Mouse (Mus musculus) Muller cell, postnatal 12 days (primary cell): ENCODE measurements around the gene Ccdc153.
A peak's percentile ranks its signal among the peaks of the same experiment; 100 is the strongest.

Source experiments
- DNase-seq: peaks from one replicate; pipeline ENCODE4 v3.0.0-alpha.2; 2015; ENCODE audit errors: inconsistent ontology term

Gene Ccdc153

GRCm38 (mm10) chr9:44240911-44241310 lies 435 bp downstream of the Ccdc153 start:
- peak; percentile 57 for DNase-seq

GRCm38 (mm10) chr9:44241418-44241817 lies 942 bp downstream of the Ccdc153 start:
- no peak for DNase-seq

GRCm38 (mm10) chr9:44243621-44244020 lies 3.1 kb downstream of the Ccdc153 start:
- DNase-seq: no peak

GRCm38 (mm10) chr9:44247907-44248306 lies 7.4 kb downstream of the Ccdc153 start:
- DNase-seq: no peak

- peak; percentile 64 for DNase-seq
These were observed 9.0 kb downstream of the Ccdc153 start for GRCm38 (mm10) chr9:44249181-44250146.

GRCm38 (mm10) chr9:44250445-44250844 lies 10.0 kb downstream of the Ccdc153 start:
- no peak for DNase-seq

- DNase-seq: no peak
These were observed 10.8 kb downstream of the Ccdc153 start, which contains the start of gene Pdzd3 for GRCm38 (mm10) chr9:44251314-44251713. Gene Pdzd3, minus strand, starts transcription at chr9:44251471.

GRCm38 (mm10) chr9:44253441-44253840 lies 13.0 kb downstream of the Ccdc153 start:
- no peak for DNase-seq

- DNase-seq: no peak
These were observed 14.1 kb downstream of the Ccdc153 start for GRCm38 (mm10) chr9:44254508-44255135.

GRCm38 (mm10) chr9:44255136-44255521 lies 14.7 kb downstream of the Ccdc153 start:
- no peak for DNase-seq

- no peak for DNase-seq
These were observed 15.7 kb downstream of the Ccdc153 start for GRCm38 (mm10) chr9:44256213-44256612.

- no peak for DNase-seq
These were observed 18.5 kb downstream of the Ccdc153 start for GRCm38 (mm10) chr9:44259014-44259413.

GRCm38 (mm10) chr9:44261388-44261787 lies 20.9 kb downstream of the Ccdc153 start:
- DNase-seq: no peak

- no peak for DNase-seq
These were observed 26.2 kb downstream of the Ccdc153 start for GRCm38 (mm10) chr9:44266478-44267226.

- no peak for DNase-seq
These were observed 27.0 kb downstream of the Ccdc153 start for GRCm38 (mm10) chr9:44267319-44268026.

- peak; percentile 93 for DNase-seq
These were observed 27.5 kb downstream of the Ccdc153 start for GRCm38 (mm10) chr9:44268027-44268360.

- no peak for DNase-seq
These were observed 28.0 kb downstream of the Ccdc153 start, which contains the start of gene Nlrx1 for GRCm38 (mm10) chr9:44268432-44268831. Gene Nlrx1, minus strand, starts transcription at chr9:44268599.

GRCm38 (mm10) chr9:44269077-44269476 lies 28.6 kb downstream of the Ccdc153 start:
- no peak for DNase-seq

GRCm38 (mm10) chr9:44269973-44270372 lies 29.5 kb downstream of the Ccdc153 start:
- DNase-seq: peak; percentile 64

- DNase-seq: no peak
These were observed 42.7 kb downstream of the Ccdc153 start for GRCm38 (mm10) chr9:44283183-44283582.

- peak; percentile 14 for DNase-seq
These were observed 45.9 kb downstream of the Ccdc153 start for GRCm38 (mm10) chr9:44286256-44286850.
